ENCODE assay signal across 24 mouse cellular contexts in the genomic region with DNA sequence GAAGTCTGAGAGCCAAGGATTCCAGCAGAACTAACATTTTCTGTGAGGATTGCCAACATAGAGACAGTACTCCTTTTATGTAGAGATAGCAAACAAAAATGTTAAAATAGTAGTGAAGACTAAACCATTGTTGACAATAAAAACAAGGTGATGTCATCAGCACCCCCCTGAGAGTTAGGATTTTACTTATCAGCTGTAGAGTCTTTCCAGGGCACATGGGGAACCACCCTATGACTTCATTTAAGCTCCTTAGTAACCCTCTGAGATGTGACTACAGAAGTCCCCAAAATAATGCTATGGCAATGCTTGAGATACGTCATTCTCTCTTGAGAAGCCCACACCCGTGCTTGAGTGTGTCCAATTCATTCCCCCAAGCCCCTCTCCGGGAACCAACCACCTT. TPM values are rescaled to one million over a fixed set of nuclear protein-coding genes. Genes with fewer than 3 reads are reported as not detected.
DNase-seq lines count a peak whose midpoint lies in the region; TF ChIP-seq lines count a peak whose summit lies in the region.
"Had no signal": no experiment of that assay in that cellular context is flagged by ENCODE, and none has a peak within 500 bp of the region (broad histone marks: within the 10 kb centered on the region; RNA-seq: fewer than 3 reads in every experiment).

No protein-coding gene starts in this region.

- TF ChIP-seq CTCF in CH12.LX (conservative IDR thresholded peaks at IDR 0.05 in 1 of 2, IDR thresholded peaks at IDR 0.05 in 1 of 2; ENCODE audit: low read depth in 2 of 2, low read length in 2 of 2): no peak

- no peak for TF ChIP-seq RAD21 in CH12.LX (IDR thresholded peaks at IDR 0.05; ENCODE audit: low read depth, low read length)

- no peak overlapping the region for H3K9ac ChIP-seq in CH12.LX (ENCODE audit: insufficient read depth, low read depth)
- H3K9ac ChIP-seq: embryonic facial prominence, embryonic 12.5 days; forebrain, embryonic 13.5 days; forebrain, embryonic 15.5 days; forebrain, postnatal 0 days had no signal

- H3K79me2 ChIP-seq in CH12.LX (replicated peaks; ENCODE audit: control insufficient read depth, extremely low read depth, insufficient read depth, poor library complexity, severe bottlenecking): peaks cover 5% of the 10 kb centered on the region

- in situ Hi-C loops in CH12.LX (cut with MboI; ENCODE audit: low pct_ligation_motif_present, low pct_unique_long_range_greater_than_20kb, low sequenced_read_pairs): no loop called here

- TF ChIP-seq EP300 in CH12.LX (IDR thresholded peaks at IDR 0.05; ENCODE audit: low read length): no peak

- DNase-seq in 3T3-L1 (ENCODE audit: low read depth, low spot score): peak; percentile 25
- no peak for DNase-seq in CH12.LX (ENCODE audit: extremely low read depth)
- DNase-seq in skeletal muscle tissue, adult 2 months (ENCODE audit: low read depth, low spot score): peak; percentile 47
- no peak for DNase-seq in retina, embryonic 14.5 days (ENCODE audit: low spot score)
- no peak for DNase-seq in frontal cortex, adult 2 months (ENCODE audit: extremely low spot score in 1 of 2, low spot score in 1 of 2)
- DNase-seq: adrenal gland, adult 8-10 months; adrenal gland, postnatal 14 days; adrenal gland, postnatal 36 days; B cell, adult 2 months; cerebellum, adult 11-12 months; cerebellum, adult 2 months; cerebellum, adult 9-10 months; cerebellum, postnatal 10 days; cerebellum, postnatal 25 days; forebrain, postnatal 0 days had no signal

- no peak for TF ChIP-seq POLR2A in CH12.LX (IDR thresholded peaks at IDR 0.05; ENCODE audit: low read depth, low read length)

- no peaks in the 10 kb centered on the region for H3K36me3 ChIP-seq in CH12.LX (replicated peaks in 1 of 2; ENCODE audit: control insufficient read depth in 1 of 2, insufficient read depth in 1 of 2, low read length in 1 of 2)
- H3K36me3 ChIP-seq: forebrain, embryonic 15.5 days had no signal

- no peaks in the 10 kb centered on the region; a peak in 1 of 4 replicates for H3K4me1 ChIP-seq in CH12.LX (ENCODE audit: control insufficient read depth in 1 of 2, insufficient read depth in 2 of 2)

- no peaks in the 10 kb centered on the region for H3K9me3 ChIP-seq in CH12.LX (replicated peaks; ENCODE audit: low read length)
- H3K9me3 ChIP-seq: embryonic facial prominence, embryonic 10.5 days; embryonic facial prominence, embryonic 12.5 days; forebrain, embryonic 13.5 days; forebrain, embryonic 15.5 days had no signal

- no peak overlapping the region for H3K27ac ChIP-seq in CH12.LX (ENCODE audit: insufficient read depth, low read depth)
- H3K27ac ChIP-seq: embryonic facial prominence, embryonic 10.5 days; embryonic facial prominence, embryonic 12.5 days; forebrain, embryonic 13.5 days; forebrain, embryonic 15.5 days had no signal

- no peak overlapping the region for H3K4me2 ChIP-seq in CH12.LX (ENCODE audit: insufficient read depth, low read depth, poor library complexity, severe bottlenecking)
- H3K4me2 ChIP-seq: embryonic facial prominence, embryonic 12.5 days; forebrain, embryonic 13.5 days; forebrain, embryonic 15.5 days had no signal

- H3K27me3 ChIP-seq in CH12.LX (replicated peaks): no peaks in the 10 kb centered on the region
- H3K27me3 ChIP-seq: embryonic facial prominence, embryonic 12.5 days; forebrain, embryonic 15.5 days; Patski had no signal

- dilution Hi-C loops in CH12.LX (cut with MboI; ENCODE audit: extremely low pct_ligation_motif_present, extremely low pct_unique_long_range_greater_than_20kb, low sequenced_read_pairs): no loop called here

- no peak overlapping the region for H3K4me3 ChIP-seq in CH12.LX (replicated peaks in 1 of 3; ENCODE audit: low read depth in 2 of 3, low read length in 2 of 3, poor library complexity in 1 of 3)
- H3K4me3 ChIP-seq: embryonic facial prominence, embryonic 10.5 days; embryonic facial prominence, embryonic 12.5 days; forebrain, embryonic 13.5 days; forebrain, embryonic 15.5 days had no signal

TF ChIP-seq in CH12.LX, 34 proteins besides CTCF, POLR2A, EP300 and RAD21:
- TF ChIP-seq ZC3H11A (IDR thresholded peaks at IDR 0.05; ENCODE audit: low read depth, low read length) (no peak), SIN3A (IDR thresholded peaks at IDR 0.05; ENCODE audit: low read length) (no peak), ETS1 (conservative IDR thresholded peaks at IDR 0.05; ENCODE audit: low read depth, low read length) (peak; percentile 53; the same call in 1 of the 2 replicates), MAZ (IDR thresholded peaks at IDR 0.05; ENCODE audit: low read depth, low read length) (no peak)

RNA-seq across cellular contexts. Expression of gene Atp6v1f, which starts 4.1 kb away (rescaled TPM):
- 308 and 328 TPM in 2 replicates for total RNA-seq in CH12.LX (2012; rRNA removed)
- 367 and 373 TPM in 2 replicates for total RNA-seq in CH12.LX (2014; rRNA removed)
- 230 and 251 TPM in 2 replicates for polyA plus RNA-seq in CH12.LX (2012; ENCODE audit: insufficient read length, low read depth)
- polyA plus RNA-seq in frontal cortex, adult 2 months (2012; rRNA removed): 394 and 433 TPM in 2 replicates

RNA-seq across cellular contexts. Expression of gene Atp6v1fnb, which starts 7.8 kb away (rescaled TPM):
- total RNA-seq in CH12.LX (2012; rRNA removed) (0.21 TPM in 1 of 2 replicates, not detected in the other), CH12.LX (2014; rRNA removed) (not detected in 2 replicates)
- not detected in 2 replicates for polyA plus RNA-seq in CH12.LX (2012; ENCODE audit: insufficient read length, low read depth)
- polyA plus RNA-seq in frontal cortex, adult 2 months (2012; rRNA removed): 0.29 TPM in 1 of 2 replicates, not detected in the other
- total RNA-seq: adrenal gland, postnatal 14 days had no signal
- polyA plus RNA-seq: activated CD4-positive, CD25-positive, alpha-beta regulatory T cell, adult 4 months; CD4-positive, CD25-positive, alpha-beta regulatory T cell, adult 4 months; cortical plate, adult 2 months; embryonic facial prominence, embryonic 10.5 days; embryonic facial prominence, embryonic 14.5 days; forebrain, embryonic 15.5 days; Patski had no signal

RNA-seq across cellular contexts. Expression of gene Flnc, which starts 30.3 kb away (rescaled TPM):
- total RNA-seq in CH12.LX (2012; rRNA removed) (0.71 and 0.76 TPM in 2 replicates), CH12.LX (2014; rRNA removed) (0.22 and 0.24 TPM in 2 replicates)
- 0.56 and 0.60 TPM in 2 replicates for polyA plus RNA-seq in CH12.LX (2012; ENCODE audit: insufficient read length, low read depth)
- polyA plus RNA-seq in frontal cortex, adult 2 months (2012; rRNA removed): 0.44 and 0.66 TPM in 2 replicates
- polyA plus RNA-seq: activated CD4-positive, CD25-positive, alpha-beta regulatory T cell, adult 4 months; CD4-positive, CD25-positive, alpha-beta regulatory T cell, adult 4 months had no signal

RNA-seq across cellular contexts. Expression of gene Kcp, which starts 44.4 kb away (rescaled TPM):
- total RNA-seq in CH12.LX (2012; rRNA removed) (0.59 and 0.64 TPM in 2 replicates), CH12.LX (2014; rRNA removed) (not detected in 2 replicates)
- polyA plus RNA-seq in CH12.LX (2012; ENCODE audit: insufficient read length, low read depth): 0.49 and 0.51 TPM in 2 replicates
- 5.7 and 5.8 TPM in 2 replicates for polyA plus RNA-seq in frontal cortex, adult 2 months (2012; rRNA removed)

Comparison
In these comparisons a context has a peak if more than half of its experiments do, and no peak if none do; other contexts are left out.
1. DNase-seq: peak in 3T3-L1 (single experiment) and skeletal muscle tissue, adult 2 months (single experiment); none in CH12.LX (single experiment), retina, embryonic 14.5 days (single experiment) and frontal cortex, adult 2 months (0 of 2).